Mouse (Mus musculus) 416B (cell line): ENCODE data around the gene Jmjd1c.

Experiments
- DNase-seq: peaks from one replicate; pipeline ENCODE4 v3.0.0; 2011; ENCODE audit warnings: low read depth

Jmjd1c gene

GRCm38 (mm10) chr10:67192366-67192765 lies 96.4 kb downstream of the Jmjd1c start:
- DNase-seq, result no peak

GRCm38 (mm10) chr10:67193003-67193652 lies 97.2 kb downstream of the Jmjd1c start:
- no peak for DNase-seq

GRCm38 (mm10) chr10:67194046-67194445 lies 98.1 kb downstream of the Jmjd1c start:
- DNase-seq, result no peak

- DNase-seq, result no peak
These were observed 99.7 kb downstream of the Jmjd1c start for GRCm38 (mm10) chr10:67195671-67196070.

GRCm38 (mm10) chr10:67197186-67197585 lies 101.3 kb downstream of the Jmjd1c start:
- DNase-seq, result no peak

GRCm38 (mm10) chr10:67197829-67198228 lies 101.9 kb downstream of the Jmjd1c start:
- no peak for DNase-seq

- DNase-seq, result peak; percentile 59
These were observed 105.8 kb downstream of the Jmjd1c start for GRCm38 (mm10) chr10:67201769-67202168.

- peak; percentile 80 for DNase-seq
These were observed 106.5 kb downstream of the Jmjd1c start for GRCm38 (mm10) chr10:67202470-67202869.

GRCm38 (mm10) chr10:67204652-67205407 lies 108.9 kb downstream of the Jmjd1c start:
- DNase-seq, result peak; percentile 91

- DNase-seq, result no peak
These were observed 112.0 kb downstream of the Jmjd1c start for GRCm38 (mm10) chr10:67207931-67208330.

GRCm38 (mm10) chr10:67209916-67210675 lies 114.2 kb downstream of the Jmjd1c start:
- peak; percentile 67 for DNase-seq

GRCm38 (mm10) chr10:67212031-67212430 lies 116.1 kb downstream of the Jmjd1c start:
- no peak for DNase-seq

- DNase-seq, result no peak
These were observed 117.8 kb downstream of the Jmjd1c start for GRCm38 (mm10) chr10:67213720-67214119.

- DNase-seq, result no peak
These were observed 119.2 kb downstream of the Jmjd1c start for GRCm38 (mm10) chr10:67215133-67215532.

GRCm38 (mm10) chr10:67216872-67217271 lies 120.9 kb downstream of the Jmjd1c start:
- no peak for DNase-seq

GRCm38 (mm10) chr10:67218873-67219565 lies 123.1 kb downstream of the Jmjd1c start:
- DNase-seq, result no peak

GRCm38 (mm10) chr10:67220251-67220650 lies 124.3 kb downstream of the Jmjd1c start:
- no peak for DNase-seq

GRCm38 (mm10) chr10:67221284-67221683 lies 125.4 kb downstream of the Jmjd1c start:
- no peak for DNase-seq

- DNase-seq, result peak; percentile 69
These were observed 128.0 kb downstream of the Jmjd1c start for GRCm38 (mm10) chr10:67223942-67224341.

GRCm38 (mm10) chr10:67225528-67225927 lies 129.6 kb downstream of the Jmjd1c start:
- no peak for DNase-seq

- peak; percentile 68 for DNase-seq
These were observed 130.2 kb downstream of the Jmjd1c start for GRCm38 (mm10) chr10:67226109-67226508.

- no peak for DNase-seq
These were observed 130.6 kb downstream of the Jmjd1c start for GRCm38 (mm10) chr10:67226543-67226942.
